Mouse (Mus musculus): ENCODE data around the gene Satl1. TPM values are rescaled to one million over a fixed set of nuclear protein-coding genes. Genes with fewer than 3 reads are reported as not detected.
"Not testable (repeated sequence)": the region's sequence is repeated elsewhere in the genome, so short reads cannot be mapped to it uniquely, and the experiment has no call there.

The Satl1 gene
- polyA plus RNA-seq (2016; fragmentation: Nextera tagmentation; extraction: Ambion mirVana) = not detected in 2 replicates

- Histone ChIP-seq H3K27ac (replicated peaks) (no peak within 1 kb of the TSS), H3K36me3 (no peaks in the 10 kb centered on the region), H3K9me3 (no peaks in the 10 kb centered on the region), H3K4me1 (no peaks in the 10 kb centered on the region), H3K4me2 (replicated peaks) (no peak within 1 kb of the TSS), H3K9ac (replicated peaks) (no peak within 1 kb of the TSS), H3K27me3 (no peaks in the 10 kb centered on the region), H3K4me3 (no peak within 1 kb of the TSS)
- ATAC-seq (ENCODE audit: low FRiP score, low read depth) = no peak
- 90% methylated on average over 3 of the region's 3 CpGs for WGBS
These were observed at the start of gene Satl1 for GRCm38 (mm10) chrX:112406679-112407078. Satl1 (minus strand) TSS chrX:112406779.

DNA sequence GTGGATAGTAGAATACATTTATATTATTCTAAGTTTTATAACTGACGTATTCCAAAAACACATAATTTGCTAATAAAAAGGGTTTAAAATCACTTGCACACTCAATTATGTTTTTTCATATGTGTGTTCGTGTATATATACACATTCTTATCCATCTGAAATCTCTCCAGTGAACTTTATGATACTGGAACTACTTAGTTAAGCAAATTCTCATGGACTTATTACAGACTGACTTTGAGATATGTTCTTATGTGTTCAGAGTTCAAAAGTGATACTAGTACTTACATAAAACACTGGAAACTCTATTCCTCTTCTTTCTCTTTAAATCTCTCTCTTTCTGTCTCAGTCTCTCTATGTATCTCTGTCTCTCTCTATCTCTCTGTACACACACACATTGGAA, 31.5 kb upstream of the Satl1 start:
- Histone ChIP-seq H3K9me3 (no peaks in the 10 kb centered on the region), H3K9ac (replicated peaks) (no peak overlapping the region), H3K27me3 (no peaks in the 10 kb centered on the region), H3K36me3 (no peaks in the 10 kb centered on the region), H3K4me1 (no peaks in the 10 kb centered on the region), H3K4me3 (no peak overlapping the region), H3K4me2 (replicated peaks) (no peak overlapping the region), H3K27ac (replicated peaks) (no peak overlapping the region)
- 76% methylated on average over 2 of the region's 2 CpGs for WGBS
- no peak for ATAC-seq (ENCODE audit: low FRiP score, low read depth)

DNA sequence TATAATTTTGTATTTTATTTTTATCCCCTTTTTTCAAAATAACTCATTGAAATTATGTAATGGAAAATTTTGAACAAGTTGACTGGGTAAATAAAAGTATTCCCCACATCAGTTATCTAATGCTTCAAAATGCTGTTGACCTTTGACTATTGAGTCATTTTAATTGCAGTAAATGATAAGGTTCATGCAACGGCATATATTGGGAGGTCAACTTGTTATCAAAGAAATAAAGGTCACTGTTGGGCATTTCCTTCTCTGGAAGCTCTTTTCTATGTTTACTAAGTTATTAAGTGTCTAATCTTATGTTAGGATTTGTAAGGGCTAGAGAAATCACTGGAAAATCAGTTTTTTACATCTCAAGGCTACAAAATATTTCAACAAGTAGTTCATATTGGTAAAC, 31.0 kb upstream of the Satl1 start:
- 78% methylated on average over 1 of the region's 1 CpGs for WGBS
- Histone ChIP-seq H3K27me3 (no peaks in the 10 kb centered on the region), H3K36me3 (no peaks in the 10 kb centered on the region)

DNA sequence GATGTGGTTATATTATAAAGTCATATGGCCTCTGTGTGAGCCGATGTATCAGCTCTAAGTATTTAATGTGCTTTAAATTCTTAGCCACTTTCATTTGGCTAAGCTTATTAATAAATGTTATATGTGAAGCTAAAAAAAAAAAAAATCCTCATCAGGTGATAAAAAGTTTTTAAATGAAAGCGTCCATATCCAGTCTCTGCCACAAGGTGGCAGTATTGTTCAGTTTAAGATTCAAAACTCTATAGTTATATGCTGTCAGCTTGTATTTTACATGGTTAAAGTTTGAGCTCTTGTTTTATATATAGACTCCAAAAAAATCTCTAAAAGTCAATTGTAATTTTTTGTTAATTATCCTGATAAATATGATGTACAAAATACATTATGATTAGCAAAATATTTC, 16.4 kb upstream of the Satl1 start:
- H3K4me1 ChIP-seq; H3K9me3 ChIP-seq; H3K4me3 ChIP-seq; H3K9ac ChIP-seq (replicated peaks); H3K27me3 ChIP-seq; H3K4me2 ChIP-seq (replicated peaks); H3K36me3 ChIP-seq; H3K27ac ChIP-seq (replicated peaks); ATAC-seq (ENCODE audit: low FRiP score, low read depth): not testable (repeated sequence)
- 52% methylated on average over 2 of the region's 2 CpGs for WGBS

More for the DNA sequence above, 31.0 kb upstream of the Satl1 start:
- Histone ChIP-seq H3K4me1 (no peaks in the 10 kb centered on the region), H3K4me3 (no peak overlapping the region), H3K4me2 (replicated peaks) (no peak overlapping the region), H3K9ac (replicated peaks) (no peak overlapping the region), H3K9me3 (no peaks in the 10 kb centered on the region), H3K27ac (replicated peaks) (no peak overlapping the region)
- ATAC-seq (ENCODE audit: low FRiP score, low read depth) = no peak

DNA sequence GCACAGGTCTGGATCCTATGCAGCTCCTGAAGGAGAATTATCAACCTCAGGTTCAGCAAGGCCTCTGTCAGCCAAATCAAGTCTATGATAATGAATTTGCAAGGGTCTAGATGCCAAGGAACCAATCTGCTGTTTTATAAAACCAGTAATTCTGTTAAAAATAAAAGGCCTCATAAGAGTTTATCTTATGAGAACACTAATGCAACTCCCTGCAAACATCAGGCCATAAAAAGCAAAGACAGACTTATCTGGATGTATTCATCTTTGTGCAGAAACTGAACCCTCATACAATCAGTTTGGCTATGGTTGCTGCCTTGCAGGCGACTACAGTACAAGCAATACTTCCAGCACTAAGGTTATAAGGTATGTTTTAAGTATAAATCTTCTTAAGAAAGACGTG, 5.7 kb upstream of the Satl1 start:
- Histone ChIP-seq H3K4me1 (no peaks in the 10 kb centered on the region), H3K36me3 (no peaks in the 10 kb centered on the region)
- WGBS = 72% methylated on average over 2 of the region's 2 CpGs

GRCm38 (mm10) chrX:112370577-112371410, 35.8 kb downstream of the Satl1 start:
- H3K27ac ChIP-seq (replicated peaks); H3K4me2 ChIP-seq (replicated peaks); H3K4me1 ChIP-seq; H3K9me3 ChIP-seq; H3K4me3 ChIP-seq; H3K27me3 ChIP-seq; H3K36me3 ChIP-seq; H3K9ac ChIP-seq (replicated peaks): not testable (repeated sequence)
- 83% methylated on average over 5 of the region's 5 CpGs for WGBS
- peak; percentile 100 for ATAC-seq (ENCODE audit: low FRiP score, low read depth)

More for the DNA sequence above, 5.7 kb upstream of the Satl1 start:
- no peak for ATAC-seq (ENCODE audit: low FRiP score, low read depth)
- Histone ChIP-seq H3K9ac (replicated peaks) (no peak overlapping the region), H3K4me2 (replicated peaks) (no peak overlapping the region), H3K27ac (replicated peaks) (no peak overlapping the region), H3K9me3 (no peaks in the 10 kb centered on the region), H3K27me3 (no peaks in the 10 kb centered on the region), H3K4me3 (no peak overlapping the region)

GRCm38 (mm10) chrX:112368426-112368825, 38.2 kb downstream of the Satl1 start:
- Histone ChIP-seq H3K9ac (replicated peaks) (no peak overlapping the region), H3K4me2 (replicated peaks) (no peak overlapping the region), H3K36me3 (no peaks in the 10 kb centered on the region), H3K4me1 (no peaks in the 10 kb centered on the region), H3K9me3 (peaks cover 6% of the 10 kb centered on the region), H3K4me3 (no peak overlapping the region), H3K27ac (replicated peaks) (no peak overlapping the region), H3K27me3 (no peaks in the 10 kb centered on the region)
- 43% methylated on average over 4 of the region's 4 CpGs for WGBS
- no peak for ATAC-seq (ENCODE audit: low FRiP score, low read depth)

DNA sequence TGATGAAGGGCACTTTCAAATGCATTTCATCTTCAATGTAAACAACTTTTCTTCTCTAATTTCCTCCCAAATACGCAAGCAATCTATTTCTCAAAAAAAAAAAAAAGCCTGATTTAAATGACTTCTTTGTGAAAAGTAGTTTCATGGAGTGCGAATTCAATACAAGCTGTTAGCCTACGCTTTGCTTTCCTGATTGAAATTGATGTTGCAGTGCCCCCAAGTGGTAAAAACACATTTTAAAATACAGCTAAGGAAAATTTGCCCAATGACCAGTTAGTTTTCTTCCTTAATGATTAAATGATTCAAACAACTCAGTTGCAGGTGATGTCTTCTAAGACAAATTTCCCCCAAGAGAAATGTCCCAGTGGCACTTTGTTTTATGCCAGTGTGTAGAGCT, 58.2 kb downstream of the Satl1 start:
- Histone ChIP-seq H3K9ac (replicated peaks) (no peak overlapping the region), H3K9me3 (no peaks in the 10 kb centered on the region), H3K27ac (replicated peaks) (no peak overlapping the region), H3K36me3 (no peaks in the 10 kb centered on the region), H3K27me3 (no peaks in the 10 kb centered on the region), H3K4me1 (no peaks in the 10 kb centered on the region), H3K4me2 (replicated peaks) (no peak overlapping the region), H3K4me3 (no peak overlapping the region)
- 37% methylated on average over 3 of the region's 3 CpGs for WGBS
- ATAC-seq (ENCODE audit: low FRiP score, low read depth) = no peak

DNA sequence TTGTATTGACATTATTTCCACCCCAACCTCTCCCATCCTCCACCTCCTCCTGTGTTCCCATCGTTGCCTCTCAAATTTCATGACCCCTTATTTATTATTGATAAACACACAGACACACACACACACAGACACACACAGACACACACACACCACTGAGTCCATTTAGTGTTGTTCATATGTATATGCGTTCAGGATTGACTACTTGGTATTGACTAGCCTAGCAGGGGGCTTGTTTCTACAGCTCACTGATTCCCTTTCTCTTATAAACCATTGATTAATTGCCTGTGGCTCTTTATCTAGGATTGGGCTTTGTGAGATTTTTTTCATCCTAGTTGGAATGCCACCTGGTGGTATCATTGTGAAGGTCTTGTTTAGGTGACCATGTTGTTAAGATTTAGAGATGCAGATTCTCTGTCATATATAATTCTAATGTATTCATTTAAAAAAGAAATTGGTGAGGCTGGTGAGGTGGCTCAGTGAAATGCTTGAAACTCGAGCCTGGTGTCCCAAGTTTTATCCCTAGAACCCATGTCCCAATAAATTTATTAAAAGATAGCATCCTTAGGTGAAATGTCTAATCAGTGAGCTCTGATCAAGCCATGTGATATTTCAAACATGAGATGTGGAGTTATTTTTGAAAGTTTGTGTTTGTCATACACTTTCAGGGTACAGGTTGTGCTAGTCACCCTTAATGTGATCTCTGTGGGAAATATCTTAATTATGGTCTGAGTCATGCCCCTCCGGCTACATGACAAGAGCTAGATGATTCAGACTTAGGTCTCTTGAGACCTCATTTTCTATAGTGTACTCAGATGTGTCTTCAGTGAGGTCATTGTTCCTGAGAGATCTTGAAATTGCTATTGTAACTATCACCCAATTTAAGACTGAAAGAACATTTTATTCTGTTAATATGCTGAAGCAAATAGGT, 58.8 kb downstream of the Satl1 start:
- WGBS = 66% methylated on average over 4 of the region's 4 CpGs
- H3K36me3 ChIP-seq = no peaks in the 10 kb centered on the region
- H3K9me3 ChIP-seq = no peaks in the 10 kb centered on the region
- H3K27me3 ChIP-seq = no peaks in the 10 kb centered on the region
- H3K4me3 ChIP-seq = no peak overlapping the region
- ATAC-seq (ENCODE audit: low FRiP score, low read depth) = peak; percentile 69
- 0 out of 2 replicates have a peak overlapping the region, but pooled peaks have one; percentile 10 for H3K27ac ChIP-seq (replicated peaks)
- H3K9ac ChIP-seq (replicated peaks) = no peak overlapping the region
- no peak overlapping the region for H3K4me2 ChIP-seq (replicated peaks)
- no peaks in the 10 kb centered on the region for H3K4me1 ChIP-seq

DNA sequence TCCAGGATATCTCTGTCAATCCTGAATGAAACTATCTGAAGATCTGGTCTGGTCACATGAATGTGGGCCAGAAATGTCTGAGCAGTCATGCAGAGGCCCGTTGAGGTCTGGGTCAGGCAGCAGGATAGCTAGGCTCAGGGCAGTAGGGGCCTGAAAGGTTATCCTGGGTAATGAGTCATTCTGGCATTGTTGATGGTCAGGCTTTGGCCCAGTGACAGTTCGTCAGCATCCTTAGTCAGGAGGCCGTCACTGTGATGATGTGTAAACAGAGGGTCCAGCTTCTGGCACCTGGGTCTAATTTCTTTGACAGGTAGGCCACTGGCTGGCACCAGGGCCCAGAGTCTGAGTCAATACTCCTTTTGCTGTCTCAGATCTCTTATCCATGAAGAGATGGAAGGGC, 67.1 kb downstream of the Satl1 start:
- no peak for ATAC-seq (ENCODE audit: low FRiP score, low read depth)
- WGBS = 75% methylated on average over 3 of the region's 3 CpGs
- Histone ChIP-seq H3K27ac (replicated peaks) (no peak overlapping the region), H3K4me3 (no peak overlapping the region), H3K9ac (replicated peaks) (no peak overlapping the region), H3K9me3 (no peaks in the 10 kb centered on the region), H3K36me3 (no peaks in the 10 kb centered on the region), H3K4me2 (replicated peaks) (no peak overlapping the region), H3K27me3 (no peaks in the 10 kb centered on the region), H3K4me1 (no peaks in the 10 kb centered on the region)

Measured in midbrain, embryonic 12.5 days (tissue).